Mouse (Mus musculus) left cerebral cortex, postnatal 36 days (tissue): ENCODE measurements at regions not wholly inside any gene's neighbourhood (a gene's known extent, or its start where the extent isn't known, plus 50 kb on each side); places are given as distances from the start of the nearest gene placed in this dataset.
A peak's percentile ranks its signal among the peaks of the same experiment; 100 is the strongest.
"Not testable (repeated sequence)": the region's sequence is repeated elsewhere in the genome, so short reads cannot be mapped to it uniquely, and the experiment has no call there.

Experiments used
- DNase-seq, 2 experiments: peaks; one replicate each; pipeline ENCODE4 v3.0.0; 2021 to 2022; ENCODE audit warnings: low spot score in 2 of 2, mixed read lengths in 1 of 2
- intact Hi-C: fragments of 180-260 bp; cut with DNase I; formaldehyde crosslinking; loops from one replicate; pipeline ENCODE4 v1.15.1; 2025

GRCm38 (mm10) chr17:35758769-35759168, 54.3 kb upstream of the Ddr1 start:
- intact Hi-C loops = no loop called here
- DNase-seq = no peak

- no peak for DNase-seq
- intact Hi-C loops = no loop called here
These were observed 55.3 kb upstream of the Ddr1 start for GRCm38 (mm10) chr17:35759740-35760139.

GRCm38 (mm10) chr17:35762614-35763013, 58.2 kb upstream of the Ddr1 start:
- intact Hi-C loops = no loop called here
- no peak for DNase-seq

GRCm38 (mm10) chr17:35763101-35763500, 58.4 kb upstream of the Ier3 start:
- DNase-seq = no peak
- intact Hi-C loops = no loop called here

GRCm38 (mm10) chr17:35763866-35764265, 57.6 kb upstream of the Ier3 start:
- DNase-seq = no peak
- intact Hi-C loops = no loop called here

GRCm38 (mm10) chr17:35766406-35766805, 55.1 kb upstream of the Ier3 start:
- DNase-seq = no peak
- intact Hi-C loops = no loop called here

GRCm38 (mm10) chr17:35769175-35769960, 52.1 kb upstream of the Ier3 start:
- DNase-seq = no peak
- intact Hi-C loops = no loop called here

GRCm38 (mm10) chr17:35769961-35770276, 51.6 kb upstream of the Ier3 start:
- intact Hi-C loops, DNase-seq: not testable (repeated sequence)

GRCm38 (mm10) chr17:35770599-35770998, 50.9 kb upstream of the Ier3 start:
- intact Hi-C loops = no loop called here
- no peak for DNase-seq

GRCm38 (mm10) chr17:35771656-35772405, 49.7 kb upstream of the Ier3 start:
- DNase-seq = peak in 1 of 2 experiments; percentile 12
- intact Hi-C loops = no loop called here
